Mouse (Mus musculus): ENCODE data around the gene Slc15a1. TPM values are rescaled to one million over a fixed set of nuclear protein-coding genes. Genes with fewer than 3 reads are reported as not detected.
"Not testable (repeated sequence)": the region's sequence is repeated elsewhere in the genome, so short reads cannot be mapped to it uniquely, and the experiment has no call there.

Slc15a1 gene
- polyA plus RNA-seq, 1 experiment = 0.04 TPM

- no peak for DNase-seq (ENCODE audit: extremely low spot score in 1 of 2, low spot score in 1 of 2)
Measured at GRCm38 (mm10) chr14:121416626-121417319, 88.3 kb downstream of the Slc15a1 start.

GRCm38 (mm10) chr14:121414635-121415241 lies 90.3 kb downstream of the Slc15a1 start:
- DNase-seq (ENCODE audit: extremely low spot score in 1 of 2, low spot score in 1 of 2) = no peak

- DNase-seq (ENCODE audit: extremely low spot score in 1 of 2, low spot score in 1 of 2) = not testable (repeated sequence)
Measured at GRCm38 (mm10) chr14:121413726-121414125, 91.3 kb downstream of the Slc15a1 start.

Other genes with a start within 250 kb of the Slc15a1 start
- gene Stk24, start 125.2 kb downstream of the Slc15a1 start, polyA plus RNA-seq (2012; rRNA removed) = 30.9 and 32.3 TPM in 2 replicates